13 mouse cellular contexts compared by ENCODE assay signal in the genomic region with DNA sequence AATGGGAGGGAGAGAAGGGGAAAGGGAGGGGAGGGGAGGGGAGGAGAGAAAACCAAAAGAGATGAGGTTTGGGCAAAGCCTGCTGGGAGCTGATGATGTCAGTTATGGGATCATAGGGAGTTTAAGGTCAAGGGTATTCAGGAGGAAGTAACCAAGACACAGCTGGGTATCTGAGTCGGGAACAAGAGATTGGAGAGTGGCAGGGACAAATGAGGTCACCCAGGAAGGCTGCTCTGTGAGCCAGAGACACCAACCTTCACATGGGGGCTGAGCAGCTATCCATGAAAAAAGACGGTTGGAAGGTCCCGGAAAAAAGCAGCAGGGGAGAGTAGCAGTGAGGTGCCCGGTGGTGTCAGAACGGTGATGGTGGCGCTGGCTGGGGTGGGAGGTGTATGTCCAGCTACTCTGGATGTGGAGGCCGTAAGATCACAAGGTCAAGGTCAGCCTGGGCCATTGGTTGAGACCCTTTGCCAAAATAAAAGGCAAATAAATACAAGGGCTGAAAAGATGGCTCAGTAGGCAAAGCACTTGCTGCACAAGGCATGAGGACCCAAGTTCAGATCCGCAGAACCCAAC. TPM values are rescaled to one million over a fixed set of nuclear protein-coding genes. Genes with fewer than 3 reads are reported as not detected.
"Had no signal": no experiment of that assay in that cellular context is flagged by ENCODE, and none has a peak within 500 bp of the region (broad histone marks: within the 10 kb centered on the region; RNA-seq: fewer than 3 reads in every experiment).

No protein-coding gene starts in this region.

- DNase-seq: kidney, postnatal 14 days; left cerebral cortex, postnatal 4 days; lung, adult 18-20 months; lung, postnatal 36 days; midbrain, embryonic 14.5 days; right cerebral cortex, postnatal 14 days; thymus, postnatal 4 days had no signal

RNA-seq across cellular contexts. Expression of a gene that starts 15.0 kb away (rescaled TPM):
- total RNA-seq: liver, adult 2 months; megakaryocyte progenitor cell, adult 5-6 weeks had no signal

RNA-seq across cellular contexts. Expression of a gene that starts 35.3 kb away (rescaled TPM):
- total RNA-seq: layer of hippocampus, adult 8-10 months; layer of hippocampus, postnatal 14 days; left cerebral cortex, adult 18-20 months; left cerebral cortex, postnatal 10 days; left cerebral cortex, postnatal 4 days; liver, adult 2 months; megakaryocyte progenitor cell, adult 5-6 weeks had no signal
